Mouse (Mus musculus): ENCODE measurements around the gene Emb. TPM values are rescaled to one million over a fixed set of nuclear protein-coding genes. Genes with fewer than 3 reads are reported as not detected.

Gene Emb
- polyA plus RNA-seq, 1 experiment from 2014 or later: 10.2 TPM

- no peak overlapping the region for H3K4me2 ChIP-seq (replicated peaks)
- H3K27ac ChIP-seq (replicated peaks): no peak overlapping the region
- H3K4me1 ChIP-seq: no peaks in the 10 kb centered on the region
- H3K9ac ChIP-seq (replicated peaks): no peak overlapping the region
- no peak overlapping the region for H3K4me3 ChIP-seq
- WGBS: 92% methylated on average over 4 of the region's 4 CpGs
- H3K27me3 ChIP-seq: no peaks in the 10 kb centered on the region
- H3K36me3 ChIP-seq: no peaks in the 10 kb centered on the region
- ATAC-seq (replicated peaks): no peak
- no peaks in the 10 kb centered on the region for H3K9me3 ChIP-seq
Measured at GRCm38 (mm10) chr13:117284036-117284435, 75.7 kb downstream of the Emb start.

GRCm38 (mm10) chr13:117286939-117287338 is 78.6 kb downstream of the Emb start:
- 95% methylated on average over 2 of the region's 2 CpGs for WGBS
- H3K4me1 ChIP-seq: 0 out of 2 replicates have a peak, but pooled peaks cover 3% of the 10 kb centered on the region
- no peak for ATAC-seq (replicated peaks)

GRCm38 (mm10) chr13:117287400-117287799 is 79.1 kb downstream of the Emb start:
- H3K36me3 ChIP-seq: no peaks in the 10 kb centered on the region
- H3K9ac ChIP-seq (replicated peaks): no peak overlapping the region
- no peaks in the 10 kb centered on the region for H3K27me3 ChIP-seq
- no peaks in the 10 kb centered on the region for H3K9me3 ChIP-seq
- H3K4me1 ChIP-seq: 0 out of 2 replicates have a peak, but pooled peaks cover 3% of the 10 kb centered on the region
- no peak for ATAC-seq (replicated peaks)
- WGBS: 93% methylated on average over 6 of the region's 6 CpGs
- no peak overlapping the region for H3K27ac ChIP-seq (replicated peaks)
- no peak overlapping the region for H3K4me3 ChIP-seq
- no peak overlapping the region for H3K4me2 ChIP-seq (replicated peaks)

More at GRCm38 (mm10) chr13:117286939-117287338, 78.6 kb downstream of the Emb start:
- no peak overlapping the region for H3K4me3 ChIP-seq
- H3K27ac ChIP-seq (replicated peaks): no peak overlapping the region
- H3K36me3 ChIP-seq: no peaks in the 10 kb centered on the region
- no peak overlapping the region for H3K9ac ChIP-seq (replicated peaks)
- H3K9me3 ChIP-seq: no peaks in the 10 kb centered on the region
- H3K4me2 ChIP-seq (replicated peaks): no peak overlapping the region
- H3K27me3 ChIP-seq: no peaks in the 10 kb centered on the region

GRCm38 (mm10) chr13:117289494-117290270 is 81.3 kb downstream of the Emb start:
- Histone ChIP-seq H3K9ac (replicated peaks) (no peak overlapping the region), H3K27ac (replicated peaks) (no peak overlapping the region)
- ATAC-seq (replicated peaks): peak; percentile 84

GRCm38 (mm10) chr13:117311446-117312225 is 103.3 kb downstream of the Emb start:
- no peaks in the 10 kb centered on the region for H3K36me3 ChIP-seq
- H3K4me1 ChIP-seq: no peaks in the 10 kb centered on the region
- peak overlapping the region; percentile 23; the same call in 1 of the 2 replicates for H3K4me2 ChIP-seq (replicated peaks)
- H3K27ac ChIP-seq (replicated peaks): no peak overlapping the region
- H3K27me3 ChIP-seq: no peaks in the 10 kb centered on the region
- ATAC-seq (replicated peaks): peak; percentile 84
- WGBS: 30% methylated on average over 24 of the region's 24 CpGs
- H3K4me3 ChIP-seq: no peak overlapping the region
- H3K9me3 ChIP-seq: no peaks in the 10 kb centered on the region
- H3K9ac ChIP-seq (replicated peaks): no peak overlapping the region

More at GRCm38 (mm10) chr13:117289494-117290270, 81.3 kb downstream of the Emb start:
- 0 out of 2 replicates have a peak, but pooled peaks cover 3% of the 10 kb centered on the region for H3K4me1 ChIP-seq
- 37% methylated on average over 17 of the region's 17 CpGs for WGBS
- H3K36me3 ChIP-seq: no peaks in the 10 kb centered on the region
- H3K4me2 ChIP-seq (replicated peaks): peak overlapping the region; percentile 36
- H3K4me3 ChIP-seq: no peak overlapping the region
- no peaks in the 10 kb centered on the region for H3K9me3 ChIP-seq
- no peaks in the 10 kb centered on the region for H3K27me3 ChIP-seq

Other genes starting within 250 kb of the Emb start
- gene Parp8, start 183.0 kb upstream of the Emb start, polyA plus RNA-seq (2015; fragmentation: Nextera tagmentation; extraction: Ambion mirVana): 18.0 and 19.4 TPM in 2 replicates
- 0.34 and 0.59 TPM in 2 replicates for gene Gm17509, start 12.5 kb downstream of the Emb start, polyA plus RNA-seq (2015; fragmentation: Nextera tagmentation; extraction: Ambion mirVana)